In genomic region chr3:52103531-52104181, GRCm38 (mm10) we compare ENCODE assay signal across 8 mouse cellular contexts. TPM values are rescaled to one million over a fixed set of nuclear protein-coding genes. Genes with fewer than 3 reads are reported as not detected.
A peak's percentile ranks its signal among the peaks of the same experiment; 100 is the strongest.
DNase-seq lines count a peak whose midpoint lies in the region; ATAC-seq and TF ChIP-seq lines count a peak whose summit lies in the region.

No protein-coding gene starts in this region.

- H3K9me3 ChIP-seq in limb, embryonic 12.5 days, result no peaks in the 10 kb centered on the region
- no peaks in the 10 kb centered on the region for H3K9me3 ChIP-seq in midbrain, embryonic 15.5 days

- no peaks in the 10 kb centered on the region for H3K79me2 ChIP-seq in heart, adult 2 months (replicated peaks; ENCODE audit: control insufficient read depth, insufficient read depth, low read length)

- peak; percentile 59 for DNase-seq in cerebellum, adult 11 months
- peak; percentile 66 for DNase-seq in embryo, embryonic 9.5 days (ENCODE audit: extremely low spot score)
- DNase-seq in heart, adult 2 months, result peak; percentile 75 to 78
- DNase-seq in kidney, adult 18-20 months, result peak; percentile 72
- peak; percentile 40 to 46 for DNase-seq in spleen, postnatal 36 days (ENCODE audit: low spot score in 2 of 2)

- intact Hi-C loops in heart, adult 2 months (cut with DNase I), result loop anchor here (1.0 to 5.0 kb wide), 7 partner anchors 15 to 541 kb away; partner anchors contain the start of gene Setd7

- no peaks in the 10 kb centered on the region for H3K27me3 ChIP-seq in heart, adult 2 months (ENCODE audit: control insufficient read depth, insufficient read depth, low read length)
- no peaks in the 10 kb centered on the region for H3K27me3 ChIP-seq in limb, embryonic 12.5 days
- H3K27me3 ChIP-seq in midbrain, embryonic 15.5 days (replicated peaks), result no peaks in the 10 kb centered on the region

- TF ChIP-seq CTCF in heart, adult 2 months (IDR thresholded peaks at IDR 0.05), result no peak

- no peaks in the 10 kb centered on the region for H3K4me1 ChIP-seq in heart, adult 2 months (ENCODE audit: control insufficient read depth, insufficient read depth, low read length)
- H3K4me1 ChIP-seq in limb, embryonic 12.5 days (replicated peaks), result 0 out of 2 replicates have a peak, but pooled peaks cover 10% of the 10 kb centered on the region
- peaks cover 13% of the 10 kb centered on the region for H3K4me1 ChIP-seq in midbrain, embryonic 15.5 days

- H3K4me3 ChIP-seq in heart, adult 2 months, result peak overlapping the region; percentile 95
- H3K4me3 ChIP-seq in limb, embryonic 12.5 days (replicated peaks), result peak overlapping the region; percentile 77
- H3K4me3 ChIP-seq in midbrain, embryonic 15.5 days, result peak overlapping the region; percentile 50

- peak overlapping the region; percentile 92 for H3K4me2 ChIP-seq in limb, embryonic 12.5 days
- peak overlapping the region; percentile 78 for H3K4me2 ChIP-seq in midbrain, embryonic 15.5 days

- no peaks in the 10 kb centered on the region for H3K36me3 ChIP-seq in heart, adult 2 months (ENCODE audit: control insufficient read depth, insufficient read depth, low read length)
- no peaks in the 10 kb centered on the region for H3K36me3 ChIP-seq in limb, embryonic 12.5 days
- H3K36me3 ChIP-seq in midbrain, embryonic 15.5 days (replicated peaks), result no peaks in the 10 kb centered on the region

- peak overlapping the region; percentile 99 for H3K27ac ChIP-seq in heart, adult 2 months
- peak overlapping the region; percentile 96 for H3K27ac ChIP-seq in limb, embryonic 12.5 days
- peak overlapping the region; percentile 99 for H3K27ac ChIP-seq in midbrain, embryonic 15.5 days

- no peak for ATAC-seq in cerebellum, adult (ENCODE audit: insufficient number of reproducible peaks, low FRiP score, low TSS enrichment)
- no peak for ATAC-seq in limb, embryonic 12.5 days (ENCODE audit: insufficient number of reproducible peaks, insufficient read depth, low FRiP score, low TSS enrichment, low read depth)
- no peak for ATAC-seq in midbrain, embryonic 15.5 days (replicated peaks)

- no peak for TF ChIP-seq EP300 in heart, adult 2 months (IDR thresholded peaks at IDR 0.05; ENCODE audit: insufficient read depth, low read depth, low read length)

- WGBS in heart, adult 2 months, result under 1% methylated on average over 55 of the region's 55 CpGs
- WGBS in limb, embryonic 12.5 days, result under 1% methylated on average over 55 of the region's 55 CpGs
- WGBS in midbrain, embryonic 15.5 days, result under 1% methylated on average over 55 of the region's 55 CpGs

- no peak for TF ChIP-seq POLR2A in heart, adult 2 months (IDR thresholded peaks at IDR 0.05; ENCODE audit: insufficient read depth, low read depth, low read length)

- H3K9ac ChIP-seq in heart, adult 2 months (ENCODE audit: low read depth, low read length), result peak overlapping the region; percentile 81
- peak overlapping the region; percentile 90 for H3K9ac ChIP-seq in limb, embryonic 12.5 days (replicated peaks)
- H3K9ac ChIP-seq in midbrain, embryonic 15.5 days, result peak overlapping the region; percentile 64

RNA-seq across cellular contexts. Expression of gene Maml3, which starts 1.2 kb away (rescaled TPM):
- 1 to 10 TPM; 2.7 to 2.8 TPM for total RNA-seq in heart, adult 2 months (2021)
- 1.9 and 2.0 TPM in 2 replicates for polyA plus RNA-seq in heart, adult 2 months (2012; rRNA removed)
- 5.1 and 5.4 TPM in 2 replicates for polyA plus RNA-seq in limb, embryonic 12.5 days (2016; fragmentation: Nextera tagmentation; extraction: Ambion mirVana)
- polyA plus RNA-seq in midbrain, embryonic 15.5 days (2015; fragmentation: Nextera tagmentation; extraction: Ambion mirVana), result 7.7 and 8.6 TPM in 2 replicates
